Mouse (Mus musculus) lung, postnatal 0 days (tissue): ENCODE measurements at regions not wholly inside any gene's neighbourhood (a gene's known extent, or its start where the extent isn't known, plus 50 kb on each side); places are given as distances from the start of the nearest gene placed in this dataset.

ENCODE experiments used
- ATAC-seq: fragments of 200-750 bp; cut with Nextera tagmentation; 2 replicates; pipeline ENCODE4 v1.8.0; 2017; ENCODE audit warnings: moderate library complexity
- DNase-seq: peaks from one replicate; pipeline ENCODE4 v3.0.0-alpha.2; 2016; ENCODE audit warnings: low spot score
- H3K27ac ChIP-seq: fragments of 300-500 bp; sonication (generic); 2 replicates; pipeline ENCODE4 v1.5.1; 2014; ENCODE audit warnings: antibody characterized with exemption, mild to moderate bottlenecking, low read length, mixed read lengths
- H3K27me3 ChIP-seq: fragments of 300-500 bp; sonication (generic); replicated peaks from 2 replicates; pipeline ENCODE4 v1.6.1; 2014; ENCODE audit warnings: low read length, mixed read lengths; ENCODE audit not compliant: insufficient read depth
- H3K36me3 ChIP-seq: fragments of 300-500 bp; sonication (generic); 2 replicates; pipeline ENCODE4 v1.6.1; 2014; ENCODE audit warnings: low read length, mixed read lengths; ENCODE audit not compliant: insufficient read depth
- H3K4me1 ChIP-seq: fragments of 300-500 bp; sonication (generic); 2 replicates; pipeline ENCODE4 v1.6.1; 2014; ENCODE audit warnings: antibody characterized with exemption, low read depth, low read length, mixed read lengths; ENCODE audit not compliant: insufficient read depth
- H3K4me2 ChIP-seq: fragments of 300-500 bp; sonication (generic); replicated peaks from 2 replicates; pipeline ENCODE4 v1.6.1; 2014; ENCODE audit warnings: low read depth, mild to moderate bottlenecking, low read length, moderate library complexity, mixed read lengths
- H3K4me3 ChIP-seq: fragments of 300-500 bp; sonication (generic); 2 replicates; pipeline ENCODE4 v1.5.1; 2014; ENCODE audit warnings: low read depth, low read length
- H3K9ac ChIP-seq: fragments of 300-500 bp; sonication (generic); replicated peaks from 2 replicates; pipeline ENCODE4 v1.6.1; 2014; ENCODE audit warnings: low read depth, mild to moderate bottlenecking
- H3K9me3 ChIP-seq: fragments of 300-500 bp; sonication (generic); 2 replicates; pipeline ENCODE4 v1.6.1; 2016; ENCODE audit warnings: low read length, mixed read lengths
- CTCF ChIP-seq: IDR thresholded peaks from 2 replicates; pipeline ENCODE4 v1.5.1; 2016; ENCODE audit warnings: antibody characterized with exemption, mild to moderate bottlenecking
- EP300 ChIP-seq: IDR thresholded peaks from 2 replicates; pipeline ENCODE4 v1.6.1; 2016; ENCODE audit warnings: antibody characterized with exemption, mild to moderate bottlenecking, control low read depth
- WGBS: fragments of 180-500 bp; shearing (Covaris S2); extraction: QIAGEN DNeasy Blood & Tissue Kit; methylation state at CpG from one replicate; pipeline ENCODE4 v1.1.7; 2014; 5-methylcytosine and 5-hydroxymethylcytosine counted together

- no peak overlapping the region for H3K4me2 ChIP-seq
- TF ChIP-seq CTCF, result no peak
- no peak for TF ChIP-seq EP300
- H3K9ac ChIP-seq, result no peak overlapping the region
- peaks cover 8% of the 10 kb centered on the region; the same call in 1 of the 2 replicates for H3K4me1 ChIP-seq
- no peaks in the 10 kb centered on the region for H3K36me3 ChIP-seq
- no peak overlapping the region for H3K27ac ChIP-seq
- H3K27me3 ChIP-seq, result no peaks in the 10 kb centered on the region
- ATAC-seq (peak; percentile 54), DNase-seq (peak; percentile 60)
- H3K4me3 ChIP-seq, result no peak overlapping the region
- 23% methylated on average over 3 of the region's 3 CpGs for WGBS
- H3K9me3 ChIP-seq, result no peaks in the 10 kb centered on the region
These were observed 174.1 kb downstream of the Tmem26 start for GRCm38 (mm10) chr10:68897524-68897923.

GRCm38 (mm10) chr10:68901168-68901567 lies 177.7 kb downstream of the Tmem26 start:
- H3K9ac ChIP-seq, result no peak overlapping the region
- no peaks in the 10 kb centered on the region for H3K4me1 ChIP-seq
- ATAC-seq (no peak), DNase-seq (no peak)
- H3K27ac ChIP-seq, result no peak overlapping the region
- 63% methylated on average over 4 of the region's 4 CpGs for WGBS
- H3K4me3 ChIP-seq, result no peak overlapping the region
- TF ChIP-seq EP300 (no peak), CTCF (no peak)
- no peak overlapping the region for H3K4me2 ChIP-seq
- H3K36me3 ChIP-seq, result no peaks in the 10 kb centered on the region
- H3K9me3 ChIP-seq, result no peaks in the 10 kb centered on the region
- no peaks in the 10 kb centered on the region for H3K27me3 ChIP-seq

GRCm38 (mm10) chr10:68902670-68903069 lies 179.2 kb downstream of the Tmem26 start:
- DNase-seq, result peak; percentile 64
- TF ChIP-seq EP300 (no peak), CTCF (peak; percentile 75)
- WGBS, result 20% methylated on average over 3 of the region's 3 CpGs
- Histone ChIP-seq H3K9me3 (no peaks in the 10 kb centered on the region), H3K9ac (no peak overlapping the region), H3K27me3 (no peaks in the 10 kb centered on the region), H3K4me2 (no peak overlapping the region), H3K4me3 (no peak overlapping the region), H3K4me1 (no peaks in the 10 kb centered on the region), H3K36me3 (no peaks in the 10 kb centered on the region), H3K27ac (no peak overlapping the region)
- no peak for ATAC-seq

- Histone ChIP-seq H3K9me3 (no peaks in the 10 kb centered on the region), H3K4me2 (no peak overlapping the region), H3K4me3 (no peak overlapping the region), H3K9ac (no peak overlapping the region), H3K36me3 (no peaks in the 10 kb centered on the region), H3K4me1 (no peaks in the 10 kb centered on the region), H3K27ac (no peak overlapping the region), H3K27me3 (no peaks in the 10 kb centered on the region)
- TF ChIP-seq CTCF (no peak), EP300 (no peak)
- no peak for ATAC-seq
- DNase-seq, result no peak
- 96% methylated on average over 10 of the region's 10 CpGs for WGBS
These were observed 180.9 kb downstream of the Tmem26 start for GRCm38 (mm10) chr10:68904337-68904736.

GRCm38 (mm10) chr10:68908236-68908635 lies 184.8 kb downstream of the Tmem26 start:
- 25% methylated on average over 5 of the region's 5 CpGs for WGBS
- ATAC-seq, result no peak

GRCm38 (mm10) chr10:68909018-68909417 lies 185.6 kb downstream of the Tmem26 start:
- Histone ChIP-seq H3K36me3 (no peaks in the 10 kb centered on the region), H3K4me1 (no peaks in the 10 kb centered on the region), H3K9ac (no peak overlapping the region), H3K27me3 (no peaks in the 10 kb centered on the region), H3K4me2 (no peak overlapping the region), H3K27ac (no peak overlapping the region), H3K4me3 (no peak overlapping the region), H3K9me3 (no peaks in the 10 kb centered on the region)
- no peak for ATAC-seq
- TF ChIP-seq EP300, result no peak
- no peak for TF ChIP-seq CTCF
- DNase-seq, result no peak
- 73% methylated on average over 10 of the region's 10 CpGs for WGBS

More at GRCm38 (mm10) chr10:68908236-68908635, 184.8 kb downstream of the Tmem26 start:
- TF ChIP-seq EP300, result no peak
- peak; percentile 63 for TF ChIP-seq CTCF
- no peak overlapping the region for H3K9ac ChIP-seq
- DNase-seq, result peak; percentile 66
- no peaks in the 10 kb centered on the region for H3K36me3 ChIP-seq
- H3K4me2 ChIP-seq, result no peak overlapping the region
- no peaks in the 10 kb centered on the region for H3K9me3 ChIP-seq
- H3K4me3 ChIP-seq, result no peak overlapping the region
- H3K27me3 ChIP-seq, result no peaks in the 10 kb centered on the region
- no peaks in the 10 kb centered on the region for H3K4me1 ChIP-seq
- no peak overlapping the region for H3K27ac ChIP-seq

- H3K27me3 ChIP-seq, result no peaks in the 10 kb centered on the region
- ATAC-seq (no peak), DNase-seq (peak; percentile 18)
- H3K4me3 ChIP-seq, result no peak overlapping the region
- H3K4me1 ChIP-seq, result no peaks in the 10 kb centered on the region
- no peaks in the 10 kb centered on the region for H3K9me3 ChIP-seq
- H3K4me2 ChIP-seq, result no peak overlapping the region
- no peak overlapping the region for H3K9ac ChIP-seq
- no peak for TF ChIP-seq CTCF
- no peak for TF ChIP-seq EP300
- 20% methylated on average over 7 of the region's 7 CpGs for WGBS
- H3K27ac ChIP-seq, result no peak overlapping the region
- no peaks in the 10 kb centered on the region for H3K36me3 ChIP-seq
These were observed 192.7 kb downstream of the Tmem26 start for GRCm38 (mm10) chr10:68916147-68916546.
